Mouse (Mus musculus) left cerebral cortex, adult 11 months (tissue): ENCODE measurements at regions not wholly inside any gene's neighbourhood (a gene's known extent, or its start where the extent isn't known, plus 50 kb on each side); places are given as distances from the start of the nearest gene placed in this dataset.

Experiments used
- DNase-seq: peaks from one replicate; pipeline ENCODE4 v3.0.0; 2022; ENCODE audit warnings: low spot score

GRCm38 (mm10) chr8:91949110-91949509 lies 147.2 kb upstream of the Irx3 start:
- no peak for DNase-seq

- DNase-seq: no peak
These were observed 146.5 kb upstream of the Irx3 start for GRCm38 (mm10) chr8:91948173-91948940.

GRCm38 (mm10) chr8:91941005-91941404 lies 139.1 kb upstream of the Irx3 start:
- no peak for DNase-seq

DNA sequence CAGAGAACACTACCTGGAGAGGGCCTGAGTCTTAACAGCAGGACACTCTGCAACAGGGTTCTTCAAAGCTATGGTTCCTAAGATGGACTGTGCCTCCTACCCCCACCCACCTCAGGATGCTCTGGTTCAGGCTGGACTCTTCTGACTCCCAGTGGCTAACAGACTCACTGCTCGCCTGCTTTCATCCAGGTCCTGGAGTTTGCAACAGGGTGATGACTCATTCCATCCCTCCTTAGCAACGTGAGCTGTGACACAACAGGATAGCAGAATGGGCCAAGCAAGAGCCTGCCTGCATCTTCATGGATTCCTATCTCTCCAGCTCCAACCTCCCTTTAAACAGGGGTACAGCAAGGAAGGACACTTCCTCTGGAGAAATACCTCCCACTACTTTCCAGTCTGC lies 135.4 kb upstream of the Irx3 start:
- no peak for DNase-seq

DNA sequence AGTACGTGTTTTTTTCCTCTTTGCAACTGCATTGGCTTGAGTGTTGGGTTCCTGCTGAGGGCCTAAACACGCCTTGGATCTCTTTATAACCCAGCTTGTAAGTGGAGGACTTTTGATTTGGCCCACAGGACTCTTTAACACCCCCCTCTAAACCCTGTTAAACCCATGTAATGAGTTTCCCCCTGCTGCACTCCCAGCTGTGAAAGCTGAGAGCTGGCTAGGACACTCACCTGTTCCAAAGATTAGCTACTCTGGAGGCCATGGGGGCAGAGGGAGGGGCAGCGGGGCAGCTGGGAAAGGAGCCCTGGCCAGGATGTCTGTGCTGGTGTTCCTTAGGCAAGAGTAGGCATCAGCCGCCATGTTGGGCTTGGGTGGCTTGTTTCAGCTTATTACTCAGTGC lies 128.7 kb upstream of the Irx3 start:
- DNase-seq: no peak

GRCm38 (mm10) chr8:91925968-91926524 lies 124.2 kb upstream of the Irx3 start:
- DNase-seq: no peak

DNA sequence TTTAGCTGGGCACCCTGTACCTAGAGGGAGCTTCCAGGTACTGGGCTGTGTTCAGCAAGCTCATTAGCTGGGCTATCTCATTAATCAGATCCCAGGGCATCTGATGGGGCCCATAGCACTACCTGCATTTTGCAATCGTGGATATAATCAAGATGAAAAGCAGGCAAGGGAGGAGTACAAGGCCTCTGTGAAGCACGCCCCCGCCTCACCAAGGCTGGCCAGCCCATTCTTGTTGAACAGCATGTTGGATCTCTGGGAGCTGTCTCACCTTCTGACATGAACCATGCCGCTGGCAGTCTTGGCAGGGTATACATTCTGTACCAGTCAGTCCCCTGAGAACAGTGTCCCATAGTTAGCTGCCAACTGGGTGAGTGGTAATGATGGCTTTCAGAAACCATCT lies 122.3 kb upstream of the Irx3 start:
- DNase-seq: no peak

GRCm38 (mm10) chr8:91922211-91922874 lies 120.5 kb upstream of the Irx3 start:
- DNase-seq: peak; percentile 10

GRCm38 (mm10) chr8:91917834-91918233 lies 116.0 kb upstream of the Irx3 start:
- no peak for DNase-seq

DNA sequence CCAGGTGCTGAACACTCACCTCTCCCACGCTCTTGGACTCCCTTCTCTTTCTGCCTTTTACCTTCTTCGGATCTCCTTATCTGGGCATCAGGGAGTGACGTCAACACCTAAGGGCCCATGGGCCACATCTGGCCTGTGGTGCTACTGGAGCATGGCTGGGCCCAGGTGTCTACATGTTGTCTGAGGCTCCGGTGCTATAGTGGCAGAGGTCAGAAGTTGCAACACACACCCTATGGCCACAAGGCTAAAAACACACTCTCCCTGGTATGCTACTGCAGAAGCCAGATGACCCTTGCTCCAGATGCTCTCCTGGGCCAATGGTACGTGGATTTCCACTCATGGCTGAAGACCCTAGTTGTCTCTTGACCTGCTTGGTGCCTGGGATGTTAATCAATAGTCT lies 112.1 kb upstream of the Irx3 start:
- no peak for DNase-seq

- DNase-seq: no peak
These were observed 111.3 kb upstream of the Irx3 start for GRCm38 (mm10) chr8:91913121-91913520.

DNA sequence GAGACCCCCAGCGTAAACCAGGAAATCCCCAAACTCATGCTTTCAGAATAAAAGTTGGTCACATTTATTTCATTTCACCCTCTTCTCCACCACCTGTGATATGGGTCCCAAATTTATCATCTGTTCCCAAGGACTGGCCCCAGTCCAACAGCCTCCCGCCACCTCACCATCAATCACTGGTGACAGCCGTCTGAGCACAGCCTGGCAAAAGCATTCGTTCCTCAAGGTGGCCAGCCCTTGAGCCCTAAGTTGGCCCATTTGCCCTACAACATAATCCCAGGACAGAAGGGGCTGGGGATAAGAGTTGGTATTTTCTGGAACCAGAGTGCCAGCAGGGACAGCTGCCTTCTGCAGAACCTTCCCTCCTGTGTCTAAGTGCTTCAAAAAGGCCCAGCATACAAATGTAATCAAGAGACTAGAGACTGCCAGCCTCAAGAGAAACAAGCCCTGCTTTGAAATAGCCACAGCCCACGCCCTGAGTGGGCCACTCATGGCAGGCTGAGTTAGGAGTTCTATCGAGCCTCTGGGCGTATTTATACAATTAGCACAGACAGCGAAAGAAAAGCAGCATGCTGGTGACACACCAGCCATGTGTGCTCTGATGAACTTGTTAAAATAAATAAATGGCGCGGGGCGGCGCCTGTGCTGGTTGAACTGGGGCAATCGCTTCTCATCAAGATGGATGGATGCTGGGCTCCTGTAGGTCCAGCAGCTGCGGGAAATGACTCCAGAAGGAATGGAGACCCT lies 107.9 kb upstream of the Irx3 start:
- peak; percentile 2 for DNase-seq

- no peak for DNase-seq
These were observed 107.0 kb upstream of the Irx3 start for GRCm38 (mm10) chr8:91908731-91909353.

- no peak for DNase-seq
These were observed 105.3 kb upstream of the Irx3 start for GRCm38 (mm10) chr8:91907178-91907577.

- DNase-seq: no peak
These were observed 99.8 kb upstream of the Irx3 start for GRCm38 (mm10) chr8:91901525-91902281.

DNA sequence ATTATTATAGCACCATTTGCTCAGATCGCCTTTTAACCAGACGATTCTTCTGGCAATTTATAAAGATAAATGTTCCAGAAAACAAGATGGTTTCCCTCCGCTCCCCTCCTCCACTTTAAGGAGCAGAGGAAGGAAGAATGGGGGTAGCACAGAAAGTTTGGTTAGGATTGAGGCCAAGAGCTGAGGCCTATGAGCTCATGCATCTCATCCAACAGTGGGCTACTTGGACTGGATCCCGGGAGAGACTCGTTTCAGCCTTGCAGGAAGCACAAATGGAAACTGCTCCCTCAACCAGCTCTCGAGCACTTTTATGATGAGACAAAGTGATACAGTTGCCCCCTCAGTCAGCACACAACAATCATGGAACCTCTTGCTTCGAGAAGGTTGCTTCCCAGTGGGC lies 97.9 kb upstream of the Irx3 start:
- no peak for DNase-seq

DNA sequence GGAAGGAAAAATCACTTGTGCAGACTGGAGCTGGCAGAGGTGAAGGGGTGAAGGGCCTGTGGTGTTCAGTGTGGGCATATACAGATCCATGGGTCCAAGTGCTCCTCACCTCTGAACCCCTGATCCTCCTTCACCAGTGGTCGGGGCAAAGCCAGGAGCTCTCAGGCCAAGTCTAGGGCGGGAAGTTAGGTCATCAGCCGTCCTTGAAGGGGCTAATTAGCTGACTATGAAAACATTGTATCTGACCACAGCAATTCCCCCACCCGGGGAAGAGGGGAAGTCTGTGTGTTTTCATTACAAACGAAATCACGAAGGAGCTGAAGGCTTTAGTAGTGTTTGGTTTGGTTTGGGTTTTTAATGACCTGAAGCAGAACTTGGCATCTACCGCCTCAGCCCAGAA lies 95.5 kb upstream of the Irx3 start:
- DNase-seq: no peak

DNA sequence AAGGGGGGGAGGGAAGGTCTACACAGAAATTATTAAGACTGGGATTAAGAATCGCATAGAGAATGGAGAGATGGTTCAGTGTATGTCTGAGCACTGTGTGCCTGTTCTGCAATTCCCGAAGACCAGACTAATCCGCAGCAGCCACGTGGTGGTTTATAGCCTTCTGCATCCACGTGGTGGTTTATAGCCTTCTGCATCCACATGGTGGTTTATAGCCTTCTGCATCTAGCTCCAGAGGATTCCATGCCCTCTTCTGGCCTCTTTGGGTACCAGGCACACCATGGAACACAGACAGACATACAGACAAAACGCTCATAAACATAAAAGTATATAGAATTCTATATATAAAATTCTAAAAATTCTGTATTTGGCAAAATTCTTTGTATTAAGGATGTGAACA lies 94.1 kb upstream of the Irx3 start:
- no peak for DNase-seq

DNA sequence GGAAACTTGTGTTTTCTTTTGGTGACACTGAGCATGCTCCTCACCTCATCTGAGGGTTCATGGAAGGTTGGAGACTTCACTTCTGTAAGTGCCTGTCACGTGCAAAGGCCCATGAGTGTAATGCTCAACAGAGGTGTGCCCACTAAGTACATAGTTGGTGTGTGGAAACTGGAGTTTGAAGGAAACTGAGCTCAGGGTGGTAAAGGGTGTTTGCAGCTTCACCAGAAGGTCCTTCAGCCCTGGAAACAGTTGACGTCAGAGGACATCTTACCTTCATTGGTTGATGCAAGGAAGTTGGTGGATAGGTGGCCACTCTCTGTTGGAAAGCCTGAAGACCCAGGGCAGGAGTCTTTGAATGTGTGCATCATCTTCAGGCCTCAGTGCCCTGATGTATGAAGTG lies 83.0 kb upstream of the Irx3 start:
- DNase-seq: no peak

DNA sequence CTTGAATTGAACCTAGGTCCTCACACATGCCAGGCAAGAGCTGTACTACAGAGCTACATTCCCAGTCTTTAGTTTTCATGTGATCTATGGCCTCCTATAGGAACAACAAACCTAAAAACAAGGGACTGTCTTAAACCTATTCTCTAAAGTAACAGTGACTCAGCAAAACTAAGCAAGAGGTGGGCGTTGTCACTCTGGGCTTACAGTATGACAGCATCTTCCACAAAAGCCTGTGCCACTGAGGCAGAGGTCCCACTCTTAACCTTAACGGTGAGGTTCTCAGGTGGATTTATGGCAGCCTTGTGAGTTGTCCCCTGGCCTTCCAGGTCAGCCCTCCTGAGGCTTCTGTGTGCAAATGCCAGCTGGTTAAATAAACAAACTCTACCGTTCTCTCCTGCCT lies 82.5 kb upstream of the Irx3 start:
- no peak for DNase-seq

GRCm38 (mm10) chr8:91883012-91883411 lies 81.1 kb upstream of the Irx3 start:
- DNase-seq: no peak

- no peak for DNase-seq
These were observed 77.0 kb upstream of the Irx3 start for GRCm38 (mm10) chr8:91878886-91879285.
